Mouse (Mus musculus) limb, embryonic 14.5 days (tissue): ENCODE results near the gene Upk3a. TPM values are rescaled to one million over a fixed set of nuclear protein-coding genes. Genes with fewer than 3 reads are reported as not detected.

ENCODE experiments used
- ATAC-seq: fragments of 200-750 bp; cut with Nextera tagmentation; 2 replicates; pipeline ENCODE4 v1.8.0; 2017; ENCODE audit warnings: low read depth, moderate number of reproducible peaks, moderate TSS enrichment; ENCODE audit not compliant: low FRiP score
- DNase-seq: peaks from one replicate; pipeline ENCODE4 v3.0.0-alpha.2; 2015; ENCODE audit warnings: low spot score
- H3K27ac ChIP-seq: fragments of 300-500 bp; sonication (generic); replicated peaks from 2 replicates; pipeline ENCODE4 v1.5.1; 2014; ENCODE audit warnings: low read depth, mild to moderate bottlenecking, low read length, moderate library complexity, mixed read lengths
- H3K27me3 ChIP-seq: fragments of 300-500 bp; sonication (generic); 2 replicates; pipeline ENCODE4 v1.6.1; 2014; ENCODE audit warnings: low read length, mixed read lengths; ENCODE audit not compliant: control insufficient read depth, insufficient read depth
- H3K36me3 ChIP-seq: fragments of 300-500 bp; sonication (generic); 2 replicates; pipeline ENCODE4 v1.6.1; 2014; ENCODE audit warnings: mild to moderate bottlenecking, low read length, moderate library complexity, mixed read lengths; ENCODE audit not compliant: control insufficient read depth, insufficient read depth
- H3K4me1 ChIP-seq: fragments of 300-500 bp; sonication (generic); 2 replicates; pipeline ENCODE4 v1.6.1; 2014; ENCODE audit warnings: antibody characterized with exemption, low read length, mixed read lengths; ENCODE audit not compliant: control insufficient read depth, insufficient read depth
- H3K4me2 ChIP-seq: fragments of 300-500 bp; sonication (generic); replicated peaks from 2 replicates; pipeline ENCODE4 v1.6.1; 2014; ENCODE audit warnings: low read depth, mild to moderate bottlenecking, low read length, moderate library complexity; ENCODE audit not compliant: severe bottlenecking
- H3K4me3 ChIP-seq: fragments of 300-500 bp; sonication (generic); replicated peaks from 2 replicates; pipeline ENCODE4 v1.5.1; 2014; ENCODE audit warnings: low read length
- H3K9ac ChIP-seq: fragments of 300-500 bp; sonication (generic); 2 replicates; pipeline ENCODE4 v1.6.1; 2014; ENCODE audit warnings: mild to moderate bottlenecking, low read depth, low read length, moderate library complexity; ENCODE audit not compliant: severe bottlenecking
- H3K9me3 ChIP-seq: fragments of 300-500 bp; sonication (generic); 2 replicates; pipeline ENCODE4 v1.6.1; 2016; ENCODE audit warnings: low read length; ENCODE audit not compliant: control insufficient read depth
- POLR2A ChIP-seq: fragments of 200-500 bp; IDR thresholded peaks from 2 replicates; pipeline ENCODE4 v1.8.0; 2012; ENCODE audit warnings: inconsistent platforms, mild to moderate bottlenecking, moderate library complexity, borderline replicate concordance; ENCODE audit not compliant: insufficient read depth, insufficient read length; ENCODE audit errors: extremely low read depth
- WGBS: fragments of 180-500 bp; shearing (Covaris S2); extraction: QIAGEN DNeasy Blood & Tissue Kit; methylation state at CpG from one replicate; pipeline ENCODE4 v1.1.7; 2014; 5-methylcytosine and 5-hydroxymethylcytosine counted together
- polyA plus RNA-seq, 2 experiments: library from polyadenylated mRNA; depleted of rRNA in 1 of 2; stranded (reverse) in 1 of 2; unstranded in 1 of 2; fragments of >200 nt; fragmentation: Nextera tagmentation in 1 of 2; extraction: Ambion mirVana in 1 of 2; gene quantifications; 2 replicates each; pipeline versions ENCODE4 v1.2.1 to v1.2.3; 2012 to 2014

The Upk3a gene
- polyA plus RNA-seq (2012; rRNA removed) (0.06 and 0.08 TPM in 2 replicates), polyA plus RNA-seq (2014; fragmentation: Nextera tagmentation; extraction: Ambion mirVana) (not detected in 2 replicates)

DNA sequence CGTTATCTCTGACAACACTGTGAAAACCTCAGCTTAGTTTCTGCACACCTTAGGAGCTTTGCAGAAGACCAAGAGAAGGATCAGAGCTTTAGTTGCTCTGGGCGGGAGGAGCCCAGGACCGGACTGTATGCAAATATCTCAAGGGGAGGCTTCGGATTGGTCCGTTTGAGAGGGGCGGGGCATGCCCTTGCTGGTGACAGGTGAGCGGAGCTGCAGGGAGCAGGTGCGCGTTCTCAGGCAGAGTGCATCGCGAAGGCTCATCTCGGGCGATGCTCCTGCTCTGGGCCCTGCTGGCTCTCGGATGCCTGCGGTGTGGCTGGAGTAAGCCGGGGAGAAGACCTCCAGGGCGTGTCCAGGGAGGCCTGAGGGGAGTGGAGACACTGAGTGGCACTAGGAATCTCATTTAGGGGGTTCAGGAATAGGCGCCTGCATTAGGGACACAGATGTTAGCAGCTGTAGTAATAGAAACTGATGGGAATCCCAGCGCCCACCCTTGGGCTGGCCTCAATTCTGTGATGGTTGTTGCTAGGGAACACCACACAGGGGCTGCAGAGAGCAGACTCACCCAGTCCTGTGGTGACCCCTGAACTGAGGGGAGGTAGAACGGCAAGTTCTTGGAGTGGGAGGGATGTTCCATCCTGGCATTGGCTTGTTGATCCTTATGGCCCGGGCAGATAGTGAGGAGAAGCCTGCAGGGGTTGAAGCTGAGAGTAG lies at the start of gene Upk3a:
TSS of gene Upk3a (plus strand) at position 191 of the 714 bp plus-strand sequence.
- no peaks in the 10 kb centered on the region for H3K36me3 ChIP-seq
- H3K4me2 ChIP-seq = no peak within 1 kb of the TSS
- DNase-seq (no peak), ATAC-seq (no peak)
- no peak for TF ChIP-seq POLR2A
- no peak within 1 kb of the TSS for H3K4me3 ChIP-seq
- H3K27me3 ChIP-seq = peaks cover 10% of the 10 kb centered on the region; the same call in 1 of the 2 replicates
- H3K4me1 ChIP-seq = peaks cover 4% of the 10 kb centered on the region; the same call in 1 of the 2 replicates
- no peak within 1 kb of the TSS for H3K9ac ChIP-seq
- WGBS = 9% methylated on average over 21 of the region's 21 CpGs
- H3K27ac ChIP-seq = no peak within 1 kb of the TSS
- no peaks in the 10 kb centered on the region for H3K9me3 ChIP-seq

DNA sequence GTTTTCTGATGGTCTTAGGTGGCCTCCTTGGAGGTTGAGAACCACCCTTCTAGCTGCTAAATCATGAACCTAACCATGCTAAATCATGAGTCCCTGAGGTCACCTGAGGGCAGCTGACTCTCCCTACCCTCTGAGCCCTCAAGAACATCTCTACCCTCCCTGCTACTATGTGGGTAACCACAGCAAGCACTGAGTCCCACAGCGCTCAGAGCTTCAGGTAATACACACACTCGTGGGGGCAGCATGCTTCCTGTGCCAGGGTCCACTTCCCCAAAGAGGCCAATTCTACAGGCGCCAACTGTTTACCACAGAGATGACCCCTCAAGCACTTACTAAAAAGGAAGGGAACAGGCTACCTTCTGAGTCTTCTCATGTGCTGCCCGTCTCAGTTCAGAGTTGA lies 48.4 kb upstream of the Upk3a start:
- DNase-seq = no peak
- Histone ChIP-seq H3K9ac (no peak overlapping the region), H3K36me3 (no peaks in the 10 kb centered on the region), H3K27me3 (no peaks in the 10 kb centered on the region), H3K4me1 (no peaks in the 10 kb centered on the region), H3K27ac (no peak overlapping the region), H3K4me3 (no peak overlapping the region), H3K9me3 (no peaks in the 10 kb centered on the region), H3K4me2 (no peak overlapping the region)
- ATAC-seq = no peak
- WGBS = 79% methylated on average over 4 of the region's 4 CpGs
- no peak for TF ChIP-seq POLR2A

DNA sequence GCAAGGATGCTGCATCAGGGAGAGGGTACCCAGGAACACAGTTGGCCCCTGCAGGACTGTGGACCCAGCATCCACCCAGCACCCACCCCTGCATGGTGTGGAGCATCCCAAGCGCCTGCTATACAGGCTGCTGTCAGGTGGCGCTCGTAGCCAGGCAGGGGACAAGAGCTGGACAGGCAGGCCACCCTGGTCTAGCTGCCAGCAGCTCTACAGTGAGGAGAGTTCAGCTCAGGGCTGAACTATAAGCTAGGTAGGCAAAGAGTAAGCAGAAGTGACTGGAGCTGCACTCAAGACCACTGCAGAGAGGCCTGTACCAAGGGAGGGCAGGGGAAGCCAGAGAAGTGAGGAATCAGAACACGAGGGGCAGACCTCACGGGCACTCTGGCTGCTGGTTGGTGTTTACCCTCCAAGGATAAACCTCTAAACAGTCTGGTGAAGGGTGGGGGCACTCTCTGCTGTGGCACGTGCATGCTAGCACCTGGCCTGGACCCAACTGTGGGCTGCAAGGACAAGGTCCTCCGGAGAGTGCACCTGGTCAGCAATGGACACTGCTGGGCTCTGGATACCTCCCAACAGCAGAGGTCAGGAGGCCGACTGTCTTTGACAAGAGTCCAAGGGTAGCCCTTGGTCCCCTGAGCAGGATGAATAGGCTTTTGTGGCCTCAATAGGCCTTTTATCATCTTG lies 43.9 kb upstream of the Upk3a start:
- H3K9ac ChIP-seq = no peak overlapping the region
- no peaks in the 10 kb centered on the region for H3K9me3 ChIP-seq

DNA sequence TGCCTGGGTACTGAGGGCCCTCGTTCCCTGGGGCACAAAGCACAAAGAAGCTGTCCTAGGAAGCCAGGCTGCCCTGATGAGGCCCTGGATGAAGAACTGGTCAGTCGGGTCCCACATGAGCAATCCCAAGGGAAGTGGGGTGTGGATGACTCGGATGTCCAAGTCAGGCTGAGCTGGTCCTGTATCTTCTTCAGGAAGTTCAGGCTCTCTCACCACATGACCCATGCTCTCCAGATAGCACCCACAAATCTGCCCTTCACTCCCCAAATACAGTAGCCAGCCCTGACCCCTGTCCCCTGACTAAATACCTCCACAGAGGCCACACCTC lies 43.4 kb upstream of the Upk3a start:
- 69% methylated on average over 3 of the region's 3 CpGs for WGBS
- Histone ChIP-seq H3K9me3 (no peaks in the 10 kb centered on the region), H3K4me2 (no peak overlapping the region)

More for the DNA sequence above, 43.9 kb upstream of the Upk3a start:
- no peak overlapping the region for H3K4me2 ChIP-seq
- no peak for TF ChIP-seq POLR2A
- no peaks in the 10 kb centered on the region for H3K4me1 ChIP-seq
- ATAC-seq (no peak), DNase-seq (no peak)
- no peak overlapping the region for H3K4me3 ChIP-seq
- H3K27me3 ChIP-seq = no peaks in the 10 kb centered on the region
- H3K36me3 ChIP-seq = no peaks in the 10 kb centered on the region
- H3K27ac ChIP-seq = no peak overlapping the region
- whole genome bisulfite sequencing = 87% methylated on average over 8 of the region's 8 CpGs

DNA sequence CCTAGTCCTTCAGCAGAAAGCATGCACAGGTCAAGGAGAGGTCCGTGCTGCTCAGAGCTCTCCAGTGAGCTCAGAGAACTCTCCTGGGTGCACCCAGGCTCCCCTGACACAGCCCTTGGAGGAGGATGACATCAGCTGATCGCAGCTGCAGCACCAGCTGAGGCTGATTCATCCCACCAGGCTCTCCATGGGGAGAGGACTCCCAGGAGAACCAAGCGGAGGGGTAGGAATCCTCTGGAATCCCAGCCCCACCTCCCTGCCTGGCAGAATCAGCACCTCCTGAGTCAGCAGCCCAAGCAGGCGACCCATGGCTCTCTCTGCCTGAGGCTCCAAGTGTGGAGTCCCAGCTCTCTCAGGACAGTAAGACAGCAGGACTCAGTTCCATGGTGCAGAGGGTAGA lies 41.2 kb upstream of the Upk3a start:
- no peak for TF ChIP-seq POLR2A
- H3K9ac ChIP-seq = no peak overlapping the region
- H3K27me3 ChIP-seq = no peaks in the 10 kb centered on the region
- DNase-seq (no peak), ATAC-seq (no peak)
- peaks cover 3% of the 10 kb centered on the region; the same call in 1 of the 2 replicates for H3K36me3 ChIP-seq
- no peaks in the 10 kb centered on the region for H3K4me1 ChIP-seq
- no peaks in the 10 kb centered on the region for H3K9me3 ChIP-seq
- H3K4me3 ChIP-seq = no peak overlapping the region
- H3K27ac ChIP-seq = no peak overlapping the region
- WGBS = 34% methylated on average over 4 of the region's 4 CpGs
- H3K4me2 ChIP-seq = no peak overlapping the region

More for the DNA sequence above, 43.4 kb upstream of the Upk3a start:
- no peaks in the 10 kb centered on the region for H3K36me3 ChIP-seq
- H3K27ac ChIP-seq = no peak overlapping the region
- H3K9ac ChIP-seq = no peak overlapping the region
- TF ChIP-seq POLR2A = no peak
- DNase-seq (no peak), ATAC-seq (no peak)
- no peaks in the 10 kb centered on the region for H3K27me3 ChIP-seq
- H3K4me1 ChIP-seq = no peaks in the 10 kb centered on the region
- H3K4me3 ChIP-seq = no peak overlapping the region
